Comparison of ENCODE assay signal across 25 mouse cellular contexts in the genomic region with DNA sequence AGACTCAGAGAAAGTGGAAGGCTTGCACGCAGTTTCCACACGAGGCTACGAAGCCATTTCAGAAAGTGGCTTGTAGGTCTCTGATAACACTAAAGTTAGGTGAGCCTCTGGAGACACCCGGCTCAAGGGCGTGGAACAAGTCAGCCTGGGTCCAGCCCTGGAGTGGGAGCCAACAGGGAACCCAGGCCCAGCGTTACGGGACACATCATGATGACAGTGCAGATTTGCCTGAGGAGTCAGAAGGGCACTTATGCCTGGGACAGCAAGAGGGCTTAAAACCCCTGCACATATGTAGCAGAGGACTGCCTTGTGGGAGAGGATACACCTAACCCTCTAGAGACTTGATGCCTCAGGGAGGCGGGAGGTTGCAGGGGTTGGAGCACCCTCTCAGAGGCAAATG. TPM values are rescaled to one million over a fixed set of nuclear protein-coding genes. Genes with fewer than 3 reads are reported as not detected.
DNase-seq lines count a peak whose midpoint lies in the region; ATAC-seq lines count a peak whose summit lies in the region.
"Had no signal": no experiment of that assay in that cellular context is flagged by ENCODE, and none has a peak within 500 bp of the region (broad histone marks: within the 10 kb centered on the region; RNA-seq: fewer than 3 reads in every experiment).

No protein-coding gene starts in this region.

- no peak overlapping the region for H3K4me2 ChIP-seq in liver, embryonic 11.5 days
- no peak overlapping the region for H3K4me2 ChIP-seq in intestine, embryonic 16.5 days (ENCODE audit: low read depth, low read length)
- H3K4me2 ChIP-seq in neural tube, embryonic 15.5 days: no peak overlapping the region
- H3K4me2 ChIP-seq: embryonic facial prominence, embryonic 12.5 days; forebrain, embryonic 15.5 days; heart, embryonic 11.5 days; heart, embryonic 15.5 days; hindbrain, embryonic 14.5 days had no signal

- H3K4me3 ChIP-seq in liver, embryonic 11.5 days (ENCODE audit: low read depth, low read length): no peak overlapping the region
- no peak overlapping the region for H3K4me3 ChIP-seq in intestine, embryonic 16.5 days (ENCODE audit: low read length)
- no peak overlapping the region for H3K4me3 ChIP-seq in neural tube, embryonic 15.5 days (replicated peaks)
- H3K4me3 ChIP-seq: embryonic facial prominence, embryonic 12.5 days; forebrain, embryonic 15.5 days; heart, adult 2 months; heart, embryonic 15.5 days had no signal

- no peaks in the 10 kb centered on the region for H3K36me3 ChIP-seq in liver, embryonic 11.5 days (ENCODE audit: control insufficient read depth, insufficient read depth, low read length)
- H3K36me3 ChIP-seq in intestine, embryonic 16.5 days (ENCODE audit: control insufficient read depth, insufficient read depth, low read length): no peaks in the 10 kb centered on the region
- no peaks in the 10 kb centered on the region for H3K36me3 ChIP-seq in neural tube, embryonic 15.5 days
- H3K36me3 ChIP-seq: embryonic facial prominence, embryonic 12.5 days; forebrain, embryonic 15.5 days; heart, embryonic 15.5 days had no signal

- DNase-seq in liver (peak; percentile 14), WW6 (ENCODE audit: low read depth, low spot score) (peak; percentile 22)
- DNase-seq in liver, embryonic 11.5 days (ENCODE audit: low spot score): no peak
- DNase-seq in gastrocnemius, adult 8-10 months (ENCODE audit: low spot score in 2 of 2): no peak
- DNase-seq in adrenal gland, postnatal 36 days: no peak
- DNase-seq: adrenal gland, postnatal 10 days; B cell, adult 2 months; cerebellum, adult 11-12 months; cerebellum, adult 9-10 months; cerebellum, postnatal 25 days; gastrocnemius, postnatal 14 days; heart, adult 2 months; heart, postnatal 14 days had no signal

- ATAC-seq in liver, embryonic 11.5 days (replicated peaks; ENCODE audit: low FRiP score): no peak
- peak; percentile 64 for ATAC-seq in intestine, embryonic 16.5 days
- ATAC-seq in neural tube, embryonic 15.5 days (ENCODE audit: low FRiP score): no peak
- ATAC-seq: CD4-positive, CD25-positive, alpha-beta regulatory T cell, adult 4 months; forebrain, embryonic 15.5 days had no signal

- 73% methylated on average over 8 of the region's 8 CpGs for WGBS in liver, embryonic 11.5 days
- WGBS in intestine, embryonic 16.5 days: 66% methylated on average over 8 of the region's 8 CpGs
- WGBS in neural tube, embryonic 15.5 days: 92% methylated on average over 8 of the region's 8 CpGs

- H3K4me1 ChIP-seq in liver, embryonic 11.5 days (replicated peaks; ENCODE audit: control insufficient read depth, insufficient read depth, low read length): no peaks in the 10 kb centered on the region; the same call in 1 of the 2 replicates
- H3K4me1 ChIP-seq in intestine, embryonic 16.5 days (ENCODE audit: control insufficient read depth, insufficient read depth, low read length): no peaks in the 10 kb centered on the region
- H3K4me1 ChIP-seq in neural tube, embryonic 15.5 days: no peaks in the 10 kb centered on the region
- H3K4me1 ChIP-seq: embryonic facial prominence, embryonic 12.5 days; forebrain, embryonic 15.5 days; heart, embryonic 15.5 days had no signal

- H3K9me3 ChIP-seq in liver, embryonic 11.5 days (ENCODE audit: control insufficient read depth, low read length): no peaks in the 10 kb centered on the region
- no peaks in the 10 kb centered on the region for H3K9me3 ChIP-seq in intestine, embryonic 16.5 days (ENCODE audit: control insufficient read depth, low read length)
- no peaks in the 10 kb centered on the region for H3K9me3 ChIP-seq in neural tube, embryonic 15.5 days (replicated peaks)
- H3K9me3 ChIP-seq: embryonic facial prominence, embryonic 12.5 days; forebrain, embryonic 15.5 days; heart, embryonic 15.5 days had no signal

- no peaks in the 10 kb centered on the region for H3K27me3 ChIP-seq in liver, embryonic 11.5 days (replicated peaks; ENCODE audit: control insufficient read depth, insufficient read depth, low read length)
- H3K27me3 ChIP-seq in intestine, embryonic 16.5 days (replicated peaks; ENCODE audit: control insufficient read depth, insufficient read depth, low read length): no peaks in the 10 kb centered on the region
- no peaks in the 10 kb centered on the region for H3K27me3 ChIP-seq in neural tube, embryonic 15.5 days (replicated peaks)
- H3K27me3 ChIP-seq: embryonic facial prominence, embryonic 12.5 days; forebrain, embryonic 15.5 days; heart, embryonic 15.5 days had no signal

- H3K9ac ChIP-seq in liver, embryonic 11.5 days (ENCODE audit: low read depth, low read length): no peak overlapping the region
- no peak overlapping the region for H3K9ac ChIP-seq in intestine, embryonic 16.5 days (ENCODE audit: low read depth, low read length)
- H3K9ac ChIP-seq in neural tube, embryonic 15.5 days (replicated peaks): no peak overlapping the region
- H3K9ac ChIP-seq: embryonic facial prominence, embryonic 12.5 days; forebrain, embryonic 15.5 days; heart, embryonic 15.5 days; hindbrain, embryonic 14.5 days had no signal

- H3K27ac ChIP-seq in liver, embryonic 11.5 days (ENCODE audit: low read depth, low read length): no peak overlapping the region
- H3K27ac ChIP-seq in intestine, embryonic 16.5 days (ENCODE audit: low read length): no peak overlapping the region
- H3K27ac ChIP-seq in neural tube, embryonic 15.5 days (replicated peaks): no peak overlapping the region
- H3K27ac ChIP-seq: embryonic facial prominence, embryonic 12.5 days; forebrain, embryonic 15.5 days; heart, adult 2 months; heart, embryonic 15.5 days; hindbrain, embryonic 14.5 days had no signal

RNA-seq across cellular contexts. Expression of gene Slc5a4b, which starts 14.2 kb away (rescaled TPM):
- polyA plus RNA-seq in liver, embryonic 11.5 days (2014; fragmentation: Nextera tagmentation; extraction: Ambion mirVana): 0.05 and 0.06 TPM in 2 replicates
- polyA plus RNA-seq in intestine, embryonic 16.5 days (2015; fragmentation: Nextera tagmentation; extraction: Ambion mirVana): 0.73 and 1.4 TPM in 2 replicates
- not detected for total RNA-seq in gastrocnemius, adult 8-10 months (2022)
- not detected in 2 replicates for polyA plus RNA-seq in neural tube, embryonic 15.5 days (2015; fragmentation: Nextera tagmentation; extraction: Ambion mirVana)
- total RNA-seq in adrenal gland, postnatal 36 days (2021): not detected
- total RNA-seq: adrenal gland, postnatal 10 days; gastrocnemius, postnatal 14 days; heart, adult 2 months; heart, postnatal 14 days; hematopoietic stem cell, adult 5-6 weeks had no signal
- polyA plus RNA-seq: cortical plate, adult 2 months; forebrain, embryonic 11.5 days; forebrain, embryonic 15.5 days; gonadal fat pad, adult 2 months; heart, adult 2 months; heart, embryonic 11.5 days; heart, embryonic 15.5 days; hindbrain, embryonic 14.5 days had no signal

RNA-seq across cellular contexts. Expression of gene Slc5a4a, which starts 50.7 kb away (rescaled TPM):
- 0.08 TPM in 1 of 2 replicates, not detected in the other for polyA plus RNA-seq in liver, embryonic 11.5 days (2014; fragmentation: Nextera tagmentation; extraction: Ambion mirVana)
- polyA plus RNA-seq in intestine, embryonic 16.5 days (2015; fragmentation: Nextera tagmentation; extraction: Ambion mirVana): 0.21 and 0.28 TPM in 2 replicates
- total RNA-seq in gastrocnemius, adult 8-10 months (2022): not detected
- 0.11 and 0.22 TPM in 2 replicates for polyA plus RNA-seq in neural tube, embryonic 15.5 days (2015; fragmentation: Nextera tagmentation; extraction: Ambion mirVana)
- total RNA-seq in adrenal gland, postnatal 36 days (2021): not detected
- total RNA-seq: adrenal gland, postnatal 10 days; gastrocnemius, postnatal 14 days; heart, adult 2 months; heart, postnatal 14 days; hematopoietic stem cell, adult 5-6 weeks had no signal
- polyA plus RNA-seq: CD4-positive, CD25-positive, alpha-beta regulatory T cell, adult 4 months; cortical plate, adult 2 months; embryonic facial prominence, embryonic 12.5 days; forebrain, embryonic 11.5 days; forebrain, embryonic 15.5 days; gonadal fat pad, adult 2 months; heart, adult 2 months; heart, embryonic 11.5 days; heart, embryonic 15.5 days; hindbrain, embryonic 14.5 days had no signal

Comparison
In these comparisons a context has a peak if more than half of its experiments do, and no peak if none do; other contexts are left out.
1. DNase-seq: peak in liver (single experiment) and WW6 (single experiment); none in liver, embryonic 11.5 days (single experiment), gastrocnemius, adult 8-10 months (0 of 2) and adrenal gland, postnatal 36 days (0 of 2).